Mouse (Mus musculus) limb, embryonic 10.5 days (tissue): ENCODE results near the gene Tmem140. TPM values are rescaled to one million over a fixed set of nuclear protein-coding genes. Genes with fewer than 3 reads are reported as not detected.

Source experiments
- DNase-seq: peaks from one replicate; pipeline ENCODE4 v3.0.0-alpha.2; 2017; ENCODE audit warnings: low spot score
- H3K27ac ChIP-seq: fragments of 300-500 bp; sonication (generic); 2 replicates; pipeline ENCODE4 v1.5.1; 2016; ENCODE audit warnings: mild to moderate bottlenecking
- H3K27me3 ChIP-seq: fragments of 300-500 bp; sonication (generic); 2 replicates; pipeline ENCODE4 v1.6.1; 2016; ENCODE audit warnings: low read depth, mild to moderate bottlenecking; ENCODE audit not compliant: poor library complexity, severe bottlenecking
- H3K36me3 ChIP-seq: fragments of 300-500 bp; sonication (generic); 2 replicates; pipeline ENCODE4 v1.6.1; 2016; ENCODE audit warnings: mild to moderate bottlenecking, moderate library complexity
- H3K4me1 ChIP-seq: fragments of 300-500 bp; sonication (generic); 2 replicates; pipeline ENCODE4 v1.6.1; 2016
- H3K4me3 ChIP-seq: fragments of 300-500 bp; sonication (generic); 2 replicates; pipeline ENCODE4 v1.5.1; 2016; ENCODE audit warnings: mild to moderate bottlenecking, moderate library complexity
- H3K9me3 ChIP-seq: fragments of 300-500 bp; sonication (generic); replicated peaks from 2 replicates; pipeline ENCODE4 v1.6.1; 2016; ENCODE audit warnings: mild to moderate bottlenecking
- WGBS: fragments of 180-500 bp; shearing (Covaris S2); methylation state at CpG from one replicate; pipeline ENCODE4 v1.1.7; 2016; 5-methylcytosine and 5-hydroxymethylcytosine counted together
- polyA plus RNA-seq: library from polyadenylated mRNA; unstranded; fragments of >200 nt; fragmentation: Nextera tagmentation; extraction: Ambion mirVana; gene quantifications from 2 replicates; pipeline ENCODE4 v1.2.1, GENCODE M21; 2016

The Tmem140 gene
- polyA plus RNA-seq, 1 experiment from 2014 or later: 2.7 TPM

- H3K27ac ChIP-seq: no peak overlapping the region
Observed at GRCm38 (mm10) chr6:34879911-34880475, 17.0 kb downstream of the Tmem140 start.

DNA sequence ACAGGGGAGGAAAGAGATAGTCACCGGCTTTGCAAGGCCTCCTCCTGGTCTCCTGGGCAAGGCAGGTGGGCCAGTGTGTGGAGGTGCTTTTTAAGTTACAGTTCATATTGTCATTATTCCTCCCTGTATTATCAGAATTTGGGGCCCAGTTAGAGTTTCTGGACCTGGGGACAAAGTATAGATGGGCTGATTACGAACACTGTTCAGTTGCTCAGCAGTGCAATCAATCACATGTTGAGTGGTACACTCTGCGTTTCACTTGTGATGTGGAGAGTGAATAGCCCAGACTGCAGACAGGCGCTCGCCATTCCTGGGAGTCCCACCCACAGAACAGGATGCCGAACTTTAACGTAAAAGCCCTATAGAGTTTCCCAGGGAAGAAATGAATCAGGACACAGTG lies 21.8 kb downstream of the Tmem140 start:
- Histone ChIP-seq H3K4me1 (no peaks in the 10 kb centered on the region), H3K27ac (no peak overlapping the region), H3K9me3 (no peaks in the 10 kb centered on the region), H3K36me3 (peaks cover 77% of the 10 kb centered on the region), H3K4me3 (no peak overlapping the region), H3K27me3 (no peaks in the 10 kb centered on the region)
- 91% methylated on average over 7 of the region's 7 CpGs for WGBS
- DNase-seq: no peak

More at GRCm38 (mm10) chr6:34879911-34880475, 17.0 kb downstream of the Tmem140 start:
- Histone ChIP-seq H3K4me3 (no peak overlapping the region), H3K9me3 (no peaks in the 10 kb centered on the region), H3K36me3 (peaks cover 54% of the 10 kb centered on the region), H3K27me3 (no peaks in the 10 kb centered on the region), H3K4me1 (peaks cover 27% of the 10 kb centered on the region)
- no peak for DNase-seq
- 57% methylated on average over 6 of the region's 6 CpGs for WGBS

DNA sequence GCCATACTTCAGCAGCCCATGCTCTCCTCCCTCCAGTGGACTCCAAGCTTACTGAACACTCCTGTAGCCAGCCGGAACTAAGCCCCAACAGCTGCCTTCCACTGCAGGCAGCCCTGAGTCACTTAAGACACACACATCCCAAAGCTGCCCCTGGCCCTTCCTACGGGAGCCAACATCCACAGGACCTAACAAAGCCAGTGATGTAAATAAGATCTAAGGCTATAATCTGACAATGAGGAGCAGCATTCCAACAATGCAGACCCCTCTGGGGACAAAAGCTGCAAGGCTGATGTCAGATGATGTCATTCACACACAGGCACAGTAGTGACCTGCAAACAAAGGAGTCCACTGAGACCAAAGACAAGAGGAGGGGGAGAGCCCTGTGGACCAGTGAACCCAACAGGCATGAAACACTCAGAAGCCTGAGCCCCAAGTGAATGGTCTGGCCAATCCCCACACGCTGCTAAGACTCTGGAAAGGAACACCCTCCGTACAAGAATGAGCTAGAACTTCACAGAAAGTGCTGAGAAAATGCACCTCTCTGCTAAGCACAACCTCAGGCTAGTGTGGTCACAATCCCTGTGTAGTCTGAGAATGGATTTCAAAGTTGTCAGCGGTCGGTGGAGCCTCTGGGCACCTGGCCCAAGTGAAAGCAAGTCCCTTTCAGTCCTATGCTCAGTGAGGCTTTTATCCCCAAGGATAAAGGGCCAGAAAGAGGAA lies 24.3 kb downstream of the Tmem140 start:
- 88% methylated on average over 6 of the region's 6 CpGs for WGBS
- peaks cover 82% of the 10 kb centered on the region for H3K36me3 ChIP-seq

DNA sequence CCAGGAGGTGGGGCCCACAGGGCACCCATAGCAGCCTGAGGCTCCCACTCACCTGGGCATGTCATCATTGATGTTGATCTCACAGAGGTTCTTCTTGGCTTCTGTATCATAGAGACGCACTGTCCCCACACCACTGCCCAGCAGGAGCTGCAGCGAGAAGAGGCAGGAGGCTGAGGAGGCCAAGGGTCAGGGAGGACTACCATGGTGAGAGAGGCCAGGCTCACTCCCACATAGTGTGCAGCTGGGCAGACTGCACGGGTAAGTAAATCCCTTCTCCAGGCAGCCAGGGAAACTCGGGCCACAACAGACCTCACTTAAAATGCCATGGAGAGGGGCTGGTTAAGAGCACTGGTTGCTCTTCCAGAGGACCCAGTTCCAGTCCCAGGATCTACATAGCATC lies 26.2 kb downstream of the Tmem140 start:
- Histone ChIP-seq H3K27me3 (no peaks in the 10 kb centered on the region), H3K36me3 (peaks cover 87% of the 10 kb centered on the region), H3K9me3 (no peaks in the 10 kb centered on the region), H3K4me1 (no peaks in the 10 kb centered on the region), H3K27ac (no peak overlapping the region), H3K4me3 (no peak overlapping the region)
- no peak for DNase-seq
- WGBS: 84% methylated on average over 4 of the region's 4 CpGs

More for the DNA sequence above, 24.3 kb downstream of the Tmem140 start:
- H3K9me3 ChIP-seq: no peaks in the 10 kb centered on the region
- H3K27me3 ChIP-seq: no peaks in the 10 kb centered on the region
- no peak overlapping the region for H3K27ac ChIP-seq
- no peak for DNase-seq
- no peaks in the 10 kb centered on the region for H3K4me1 ChIP-seq
- H3K4me3 ChIP-seq: no peak overlapping the region

DNA sequence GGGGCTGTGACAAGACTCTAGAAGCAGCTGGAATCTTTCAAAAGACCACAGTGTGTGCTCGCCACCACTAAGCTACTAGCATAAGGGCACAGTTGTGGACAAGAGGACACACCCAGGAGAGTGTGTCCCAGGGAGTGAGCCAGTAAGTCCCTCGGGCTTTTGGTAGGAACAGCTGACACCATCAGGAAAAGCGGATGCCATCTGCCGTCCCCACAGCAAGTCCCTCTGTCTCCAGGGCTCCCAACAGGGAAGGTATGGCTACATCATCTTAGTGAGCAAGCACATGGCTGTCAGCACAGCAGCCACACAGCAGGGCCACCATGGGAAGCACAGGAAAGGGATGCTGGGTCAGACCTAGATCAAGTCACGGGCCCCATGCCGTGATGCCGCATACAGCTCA lies 32.6 kb downstream of the Tmem140 start:
- Histone ChIP-seq H3K36me3 (peaks cover 83% of the 10 kb centered on the region), H3K27me3 (no peaks in the 10 kb centered on the region), H3K27ac (no peak overlapping the region), H3K4me1 (no peaks in the 10 kb centered on the region), H3K9me3 (no peaks in the 10 kb centered on the region), H3K4me3 (no peak overlapping the region)
- no peak for DNase-seq
- WGBS: 87% methylated on average over 7 of the region's 7 CpGs

GRCm38 (mm10) chr6:34896168-34896780 lies 33.3 kb downstream of the Tmem140 start:
- no peak for DNase-seq
- Histone ChIP-seq H3K27me3 (no peaks in the 10 kb centered on the region), H3K27ac (no peak overlapping the region), H3K36me3 (peaks cover 83% of the 10 kb centered on the region), H3K9me3 (no peaks in the 10 kb centered on the region), H3K4me1 (no peaks in the 10 kb centered on the region), H3K4me3 (no peak overlapping the region)
- 56% methylated on average over 16 of the region's 16 CpGs for WGBS

DNA sequence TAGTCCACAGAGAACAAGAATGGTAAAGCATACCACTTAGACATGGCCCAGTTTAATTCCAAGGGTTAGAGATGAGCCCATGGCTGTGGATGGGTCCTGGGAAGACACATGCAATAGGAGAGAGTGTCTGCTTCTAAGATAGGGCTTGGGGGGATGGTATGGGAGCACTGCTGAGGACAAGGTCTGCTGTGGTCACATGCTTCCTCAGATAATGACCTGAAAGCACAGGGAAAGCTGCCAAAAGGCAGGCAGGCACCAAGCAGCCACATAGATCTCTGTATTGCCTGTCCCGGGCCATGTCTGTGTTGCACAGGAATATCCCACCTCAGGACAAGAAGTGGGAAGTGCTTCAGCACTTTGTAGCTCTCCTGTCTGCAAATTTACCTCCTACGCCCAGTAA lies 36.2 kb downstream of the Tmem140 start:
- Histone ChIP-seq H3K27ac (no peak overlapping the region), H3K9me3 (no peaks in the 10 kb centered on the region), H3K27me3 (no peaks in the 10 kb centered on the region), H3K4me3 (no peak overlapping the region), H3K4me1 (0 out of 2 replicates have a peak, but pooled peaks cover 2% of the 10 kb centered on the region), H3K36me3 (peaks cover 85% of the 10 kb centered on the region)
- DNase-seq: no peak
- WGBS: 88% methylated on average over 2 of the region's 2 CpGs

- peaks cover 84% of the 10 kb centered on the region for H3K36me3 ChIP-seq
- H3K4me1 ChIP-seq: 0 out of 2 replicates have a peak, but pooled peaks cover 2% of the 10 kb centered on the region
- 54% methylated on average over 2 of the region's 2 CpGs for WGBS
- DNase-seq: no peak
- H3K4me3 ChIP-seq: no peak overlapping the region
- H3K27ac ChIP-seq: no peak overlapping the region
- H3K27me3 ChIP-seq: no peaks in the 10 kb centered on the region
- no peaks in the 10 kb centered on the region for H3K9me3 ChIP-seq
Observed at GRCm38 (mm10) chr6:34900990-34901389, 38.0 kb downstream of the Tmem140 start.

GRCm38 (mm10) chr6:34901911-34902444 lies 39.0 kb downstream of the Tmem140 start:
- Histone ChIP-seq H3K27ac (no peak overlapping the region), H3K4me3 (no peak overlapping the region), H3K36me3 (peaks cover 91% of the 10 kb centered on the region), H3K4me1 (0 out of 2 replicates have a peak, but pooled peaks cover 2% of the 10 kb centered on the region), H3K9me3 (no peaks in the 10 kb centered on the region), H3K27me3 (no peaks in the 10 kb centered on the region)
- DNase-seq: no peak
- WGBS: 82% methylated on average over 9 of the region's 9 CpGs

DNA sequence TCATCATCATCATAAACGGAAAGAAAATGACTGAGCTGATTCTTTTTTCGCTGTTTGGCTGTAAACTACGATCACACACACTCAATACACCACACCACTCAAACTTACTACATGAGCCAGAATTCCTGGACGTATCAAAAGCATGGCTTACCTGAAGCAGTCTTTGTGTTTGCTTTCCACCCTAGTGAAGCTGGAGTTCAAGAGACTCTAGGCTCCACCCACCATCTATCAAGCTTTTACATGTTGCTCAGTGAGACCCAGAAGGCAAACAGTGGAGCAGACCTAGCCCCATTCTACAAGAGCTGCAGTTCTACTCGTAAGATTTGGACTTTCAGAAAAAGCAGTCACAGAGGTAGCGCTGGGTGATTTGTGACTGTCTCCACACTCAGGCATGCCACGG lies 39.6 kb downstream of the Tmem140 start:
- H3K36me3 ChIP-seq: peaks cover 91% of the 10 kb centered on the region
- 91% methylated on average over 7 of the region's 7 CpGs for WGBS
- 0 out of 2 replicates have a peak, but pooled peaks cover 2% of the 10 kb centered on the region for H3K4me1 ChIP-seq
- no peaks in the 10 kb centered on the region for H3K27me3 ChIP-seq
- DNase-seq: no peak
- H3K4me3 ChIP-seq: no peak overlapping the region
- no peak overlapping the region for H3K27ac ChIP-seq
- no peaks in the 10 kb centered on the region for H3K9me3 ChIP-seq

- H3K27me3 ChIP-seq: no peaks in the 10 kb centered on the region
- H3K27ac ChIP-seq: no peak overlapping the region
- H3K36me3 ChIP-seq: peaks cover 93% of the 10 kb centered on the region
- no peak overlapping the region for H3K4me3 ChIP-seq
- WGBS: 87% methylated on average over 5 of the region's 5 CpGs
- no peak for DNase-seq
- no peaks in the 10 kb centered on the region for H3K9me3 ChIP-seq
- H3K4me1 ChIP-seq: 0 out of 2 replicates have a peak, but pooled peaks cover 5% of the 10 kb centered on the region
Observed at GRCm38 (mm10) chr6:34903441-34903840, 40.5 kb downstream of the Tmem140 start.

DNA sequence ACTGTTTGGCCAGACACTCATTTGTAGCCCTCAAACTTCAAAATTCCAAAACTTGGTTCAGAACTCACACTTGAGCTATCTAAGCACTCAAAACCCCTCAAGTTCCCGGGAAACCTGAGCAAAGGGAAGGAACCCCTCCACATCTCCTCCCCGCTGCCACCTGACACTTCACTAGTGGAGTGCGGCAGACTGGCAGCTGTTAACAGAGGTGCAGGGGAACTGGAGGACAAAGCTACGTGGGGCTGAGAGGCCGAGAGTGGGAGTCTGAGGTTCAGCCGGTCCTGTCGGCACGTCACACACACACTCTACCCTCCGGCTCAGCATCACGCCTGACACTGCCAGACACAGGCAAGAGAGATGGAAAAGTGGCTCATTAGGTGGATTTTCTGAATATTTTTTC lies 40.9 kb downstream of the Tmem140 start:
- Histone ChIP-seq H3K36me3 (peaks cover 95% of the 10 kb centered on the region), H3K9me3 (no peaks in the 10 kb centered on the region), H3K27me3 (no peaks in the 10 kb centered on the region), H3K4me1 (0 out of 2 replicates have a peak, but pooled peaks cover 5% of the 10 kb centered on the region), H3K27ac (no peak overlapping the region), H3K4me3 (no peak overlapping the region)
- WGBS: 86% methylated on average over 10 of the region's 10 CpGs
- DNase-seq: no peak

DNA sequence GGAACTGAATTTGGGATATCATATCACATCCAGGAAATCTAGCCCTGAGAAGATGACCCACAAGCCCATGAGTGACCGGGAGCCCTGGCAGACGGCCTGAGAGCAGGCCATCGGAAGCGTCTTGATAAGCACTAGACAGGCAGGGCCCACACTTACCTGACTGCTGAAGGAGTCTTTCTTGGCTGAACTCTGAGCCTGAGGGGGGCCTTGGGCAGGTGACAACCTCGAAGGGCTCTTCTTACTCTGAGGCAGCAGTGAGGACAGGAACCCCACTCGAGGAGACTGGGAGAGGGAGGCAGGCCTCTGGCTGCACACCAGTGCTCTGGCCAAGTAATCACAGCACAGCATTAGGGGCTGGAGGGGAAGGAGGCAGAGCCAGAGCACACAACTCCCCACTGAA lies 41.4 kb downstream of the Tmem140 start:
- H3K36me3 ChIP-seq: peaks cover 91% of the 10 kb centered on the region
- no peak overlapping the region for H3K4me3 ChIP-seq
- 0 out of 2 replicates have a peak, but pooled peaks cover 5% of the 10 kb centered on the region for H3K4me1 ChIP-seq
- H3K9me3 ChIP-seq: no peaks in the 10 kb centered on the region
- no peak for DNase-seq
- WGBS: 87% methylated on average over 6 of the region's 6 CpGs
- no peaks in the 10 kb centered on the region for H3K27me3 ChIP-seq
- H3K27ac ChIP-seq: no peak overlapping the region
